Mouse (Mus musculus) left cerebral cortex, postnatal 25 days (tissue): ENCODE results near the gene Gm6763. TPM values are rescaled to one million over a fixed set of nuclear protein-coding genes. Genes with fewer than 3 reads are reported as not detected.
"Not testable (repeated sequence)": the region's sequence is repeated elsewhere in the genome, so short reads cannot be mapped to it uniquely, and the experiment has no call there.

Experiments used
- DNase-seq, 2 experiments: peaks; one replicate each; pipeline ENCODE4 v3.0.0; 2022; ENCODE audit warnings: low spot score in 2 of 2, mixed read lengths in 1 of 2
- intact Hi-C: fragments of 180-260 bp; cut with DNase I; formaldehyde crosslinking; loops from one replicate; pipeline ENCODE4 v1.15.1; 2025
- total RNA-seq, 2 experiments: library from RNA; stranded (reverse); gene quantifications; 2 replicates each; pipeline ENCODE4 v1.2.3; 2021

Gm6763 gene
- not detected for total RNA-seq

GRCm38 (mm10) chr10:104151197-104151596 lies at the start of gene Gm6763:
TSS of gene Gm6763 (plus strand) at chr10:104151497.
- intact Hi-C loops, DNase-seq: not testable (repeated sequence)

- intact Hi-C loops, result no loop called here
- DNase-seq, result no peak
Measured at GRCm38 (mm10) chr10:104110044-104110443, 41.3 kb upstream of the Gm6763 start.

- no peak for DNase-seq
- intact Hi-C loops, result no loop called here
Measured at GRCm38 (mm10) chr10:104118312-104118711, 33.0 kb upstream of the Gm6763 start.

DNA sequence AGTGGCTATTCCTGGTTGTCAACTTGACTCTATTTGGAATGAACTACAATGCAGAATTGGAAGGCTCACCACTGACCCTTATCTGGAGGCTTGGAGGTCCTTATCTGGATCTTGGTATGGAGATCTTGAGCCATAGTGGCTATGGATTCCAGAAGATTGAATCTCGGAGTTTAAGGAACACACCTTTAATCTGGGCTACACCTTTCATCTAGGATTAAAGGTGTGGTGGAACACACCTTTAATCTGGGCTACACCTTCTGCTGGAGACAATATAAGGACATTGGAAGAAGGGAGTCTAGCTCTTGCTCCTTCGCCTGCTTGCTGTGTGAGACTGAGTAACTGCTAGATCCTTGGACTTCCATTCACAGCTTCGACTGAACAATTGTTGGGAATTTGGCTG lies 8.6 kb upstream of the Gm6763 start, which contains the start of gene Gm21293:
Gm21293 (plus strand) TSS at position 301 of the 400 bp plus-strand sequence.
- DNase-seq, intact Hi-C loops: not testable (repeated sequence)

DNA sequence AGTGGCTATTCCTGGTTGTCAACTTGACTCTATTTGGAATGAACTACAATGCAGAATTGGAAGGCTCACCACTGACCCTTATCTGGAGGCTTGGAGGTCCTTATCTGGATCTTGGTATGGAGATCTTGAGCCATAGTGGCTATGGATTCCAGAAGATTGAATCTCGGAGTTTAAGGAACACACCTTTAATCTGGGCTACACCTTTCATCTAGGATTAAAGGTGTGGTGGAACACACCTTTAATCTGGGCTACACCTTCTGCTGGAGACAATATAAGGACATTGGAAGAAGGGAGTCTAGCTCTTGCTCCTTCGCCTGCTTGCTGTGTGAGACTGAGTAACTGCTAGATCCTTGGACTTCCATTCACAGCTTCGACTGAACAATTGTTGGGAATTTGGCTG lies 8.4 kb downstream of the Gm6763 start, which contains the start of gene Gm8764:
Gm8764 (plus strand) TSS at position 301 of the 400 bp plus-strand sequence.
- intact Hi-C loops, DNase-seq: not testable (repeated sequence)

DNA sequence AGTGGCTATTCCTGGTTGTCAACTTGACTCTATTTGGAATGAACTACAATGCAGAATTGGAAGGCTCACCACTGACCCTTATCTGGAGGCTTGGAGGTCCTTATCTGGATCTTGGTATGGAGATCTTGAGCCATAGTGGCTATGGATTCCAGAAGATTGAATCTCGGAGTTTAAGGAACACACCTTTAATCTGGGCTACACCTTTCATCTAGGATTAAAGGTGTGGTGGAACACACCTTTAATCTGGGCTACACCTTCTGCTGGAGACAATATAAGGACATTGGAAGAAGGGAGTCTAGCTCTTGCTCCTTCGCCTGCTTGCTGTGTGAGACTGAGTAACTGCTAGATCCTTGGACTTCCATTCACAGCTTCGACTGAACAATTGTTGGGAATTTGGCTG lies 16.9 kb downstream of the Gm6763 start, which contains the start of gene Gm21304:
Gm21304 (plus strand) TSS at position 301 of the 400 bp plus-strand sequence.
- intact Hi-C loops, DNase-seq: not testable (repeated sequence)

GRCm38 (mm10) chr10:104176724-104177123 lies 25.4 kb downstream of the Gm6763 start, which contains the start of gene Gm21312:
TSS of gene Gm21312 (plus strand) at chr10:104177024.
- intact Hi-C loops, DNase-seq: not testable (repeated sequence)

DNA sequence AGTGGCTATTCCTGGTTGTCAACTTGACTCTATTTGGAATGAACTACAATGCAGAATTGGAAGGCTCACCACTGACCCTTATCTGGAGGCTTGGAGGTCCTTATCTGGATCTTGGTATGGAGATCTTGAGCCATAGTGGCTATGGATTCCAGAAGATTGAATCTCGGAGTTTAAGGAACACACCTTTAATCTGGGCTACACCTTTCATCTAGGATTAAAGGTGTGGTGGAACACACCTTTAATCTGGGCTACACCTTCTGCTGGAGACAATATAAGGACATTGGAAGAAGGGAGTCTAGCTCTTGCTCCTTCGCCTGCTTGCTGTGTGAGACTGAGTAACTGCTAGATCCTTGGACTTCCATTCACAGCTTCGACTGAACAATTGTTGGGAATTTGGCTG lies 33.9 kb downstream of the Gm6763 start, which contains the start of gene Gm20765:
Gm20765 (plus strand) TSS at position 301 of the 400 bp plus-strand sequence.
- intact Hi-C loops, result not testable (repeated sequence)

DNA sequence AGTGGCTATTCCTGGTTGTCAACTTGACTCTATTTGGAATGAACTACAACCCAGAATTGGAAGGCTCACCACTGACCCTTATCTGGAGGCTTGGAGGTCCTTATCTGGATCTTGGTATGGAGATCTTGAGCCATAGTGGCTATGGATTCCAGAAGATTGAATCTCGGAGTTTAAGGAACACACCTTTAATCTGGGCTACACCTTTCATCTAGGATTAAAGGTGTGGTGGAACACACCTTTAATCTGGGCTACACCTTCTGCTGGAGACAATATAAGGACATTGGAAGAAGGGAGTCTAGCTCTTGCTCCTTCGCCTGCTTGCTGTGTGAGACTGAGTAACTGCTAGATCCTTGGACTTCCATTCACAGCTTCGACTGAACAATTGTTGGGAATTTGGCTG lies 42.4 kb downstream of the Gm6763 start, which contains the start of gene Gm4340:
Gm4340 (plus strand) TSS at position 301 of the 400 bp plus-strand sequence.
- DNase-seq, intact Hi-C loops: not testable (repeated sequence)

More for the DNA sequence above, 33.9 kb downstream of the Gm6763 start, which contains the start of gene Gm20765:
- DNase-seq, result not testable (repeated sequence)

Other genes with a start within 250 kb of the Gm6763 start
- gene Gm21293, start 8.5 kb upstream of the Gm6763 start, total RNA-seq, result not detected
- gene Gm8764, start 8.5 kb downstream of the Gm6763 start, total RNA-seq, result not detected
- not detected for gene Gm21304, start 17.0 kb downstream of the Gm6763 start, total RNA-seq
- not detected for gene Gm21312, start 25.5 kb downstream of the Gm6763 start, total RNA-seq
- not detected for gene Gm20765, start 34.0 kb downstream of the Gm6763 start, total RNA-seq
- gene Gm4340, start 42.5 kb downstream of the Gm6763 start, total RNA-seq, result not detected